Mouse (Mus musculus) CH12.LX (cell line): ENCODE measurements around the gene C1qtnf7. TPM values are rescaled to one million over a fixed set of nuclear protein-coding genes. Genes with fewer than 3 reads are reported as not detected.
A peak's percentile ranks its signal among the peaks of the same experiment; 100 is the strongest.

Source experiments
- DNase-seq: peaks from one replicate; pipeline ENCODE4 v3.0.0-alpha.2; 2013; ENCODE audit errors: extremely low read depth
- H3K27ac ChIP-seq: 2 replicates; pipeline ENCODE4 v1.5.1; 2012; ENCODE audit warnings: low read depth, mild to moderate bottlenecking, control low read depth, moderate library complexity; ENCODE audit not compliant: insufficient read depth
- H3K27me3 ChIP-seq: replicated peaks from 2 replicates; pipeline ENCODE3; 2012; ENCODE audit warnings: inconsistent platforms
- H3K36me3 ChIP-seq, 2 experiments: replicated peaks in 1 of 2; 2 replicates each; pipeline versions ENCODE3 to v1.6.1; 2012; ENCODE audit warnings: inconsistent platforms in 1 of 2, low read length in 1 of 2, mild to moderate bottlenecking in 1 of 2, mixed read lengths in 1 of 2, moderate library complexity in 1 of 2; ENCODE audit not compliant: control insufficient read depth in 1 of 2, insufficient read depth in 1 of 2
- H3K4me1 ChIP-seq, 2 experiments: 2 replicates each; pipeline ENCODE4 v1.6.1; 2012; ENCODE audit warnings: inconsistent platforms in 1 of 2, moderate library complexity in 1 of 2; ENCODE audit not compliant: insufficient read depth in 2 of 2, control insufficient read depth in 1 of 2
- H3K4me2 ChIP-seq: 2 replicates; pipeline ENCODE4 v1.6.1; 2012; ENCODE audit warnings: low read depth, mild to moderate bottlenecking, control low read depth; ENCODE audit not compliant: poor library complexity, insufficient read depth, severe bottlenecking
- H3K4me3 ChIP-seq, 3 experiments: fragments of 150-350 bp in 1 of 3; sonication (generic) in 1 of 3; replicated peaks in 1 of 3; 2 replicates each; pipeline versions ENCODE3 to v1.5.1; 2011 to 2012; ENCODE audit warnings: low read depth in 2 of 3, low read length in 2 of 3, mild to moderate bottlenecking in 2 of 3, moderate library complexity in 2 of 3, control low read depth in 1 of 3, improper control_type of control experiment in 1 of 3, inconsistent platforms in 1 of 3, mixed read lengths in 1 of 3; ENCODE audit not compliant: poor library complexity in 1 of 3
- H3K79me2 ChIP-seq: replicated peaks from 2 replicates; pipeline ENCODE4 v1.6.1; 2012; ENCODE audit warnings: mild to moderate bottlenecking, moderate library complexity; ENCODE audit not compliant: control insufficient read depth, poor library complexity, insufficient read depth, severe bottlenecking; ENCODE audit errors: extremely low read depth
- H3K9ac ChIP-seq: 2 replicates; pipeline ENCODE4 v1.6.1; 2012; ENCODE audit warnings: low read depth, mild to moderate bottlenecking, control low read depth, moderate library complexity; ENCODE audit not compliant: insufficient read depth
- H3K9me3 ChIP-seq: replicated peaks from 2 replicates; pipeline ENCODE3; 2012; ENCODE audit warnings: low read length, inconsistent platforms, mixed read lengths
- BHLHE40 ChIP-seq: IDR thresholded peaks from 2 replicates; pipeline ENCODE4 v1.6.1; 2011; ENCODE audit warnings: mild to moderate bottlenecking, low read depth, low read length, improper control_type of control experiment
- CHD1 ChIP-seq: IDR thresholded peaks from 2 replicates; pipeline ENCODE4 v1.6.1; 2012; ENCODE audit warnings: low read depth, low read length, improper control_type of control experiment, inconsistent platforms
- CHD2 ChIP-seq: IDR thresholded peaks from 2 replicates; pipeline ENCODE4 v1.6.1; 2011; ENCODE audit warnings: low read length, improper control_type of control experiment
- CTCF ChIP-seq, 2 experiments: IDR thresholded peaks in 1 of 2; conservative IDR thresholded peaks in 1 of 2; 2 replicates each; pipeline ENCODE4 v1.5.1; 2011 to 2012; ENCODE audit warnings: low read depth in 2 of 2, low read length in 2 of 2, improper control_type of control experiment in 1 of 2, inconsistent platforms in 1 of 2, mild to moderate bottlenecking in 1 of 2, moderate library complexity in 1 of 2
- E2F4 ChIP-seq: IDR thresholded peaks from 2 replicates; pipeline ENCODE4 v1.6.1; 2011; ENCODE audit warnings: low read depth, low read length, improper control_type of control experiment; ENCODE audit not compliant: insufficient replicate concordance
- ELF1 ChIP-seq: IDR thresholded peaks from 2 replicates; pipeline ENCODE4 v1.6.1; 2014; ENCODE audit warnings: low read depth, mild to moderate bottlenecking, inconsistent platforms, low read length, improper control_type of control experiment
- EP300 ChIP-seq: IDR thresholded peaks from 2 replicates; pipeline ENCODE4 v1.6.1; 2011; ENCODE audit warnings: low read length, improper control_type of control experiment
- ETS1 ChIP-seq: conservative IDR thresholded peaks from 2 replicates; pipeline ENCODE4 v1.6.1; 2012; ENCODE audit warnings: low read depth, mild to moderate bottlenecking, inconsistent platforms, low read length, improper control_type of control experiment, moderate library complexity
- GABPA ChIP-seq: IDR thresholded peaks from 2 replicates; pipeline ENCODE4 v1.6.1; 2012; ENCODE audit warnings: low read depth, low read length, improper control_type of control experiment, inconsistent platforms; ENCODE audit not compliant: insufficient replicate concordance
- HCFC1 ChIP-seq: IDR thresholded peaks from 2 replicates; pipeline ENCODE4 v1.6.1; 2012; ENCODE audit warnings: low read depth, mild to moderate bottlenecking, inconsistent platforms, low read length, improper control_type of control experiment
- IRF4 ChIP-seq: IDR thresholded peaks from 2 replicates; pipeline ENCODE4 v1.6.1; 2014; ENCODE audit warnings: low read depth, mild to moderate bottlenecking, inconsistent platforms, low read length, improper control_type of control experiment
- JUN ChIP-seq: IDR thresholded peaks from 2 replicates; pipeline ENCODE4 v1.6.1; 2011; ENCODE audit warnings: low read depth, mild to moderate bottlenecking, low read length, improper control_type of control experiment, moderate library complexity; ENCODE audit not compliant: insufficient read depth
- JUND ChIP-seq: conservative IDR thresholded peaks from 2 replicates; pipeline ENCODE4 v1.6.1; 2011; ENCODE audit warnings: low read depth, low read length, improper control_type of control experiment
- KAT2A ChIP-seq: IDR thresholded peaks from 2 replicates; pipeline ENCODE4 v1.6.1; 2012; ENCODE audit warnings: low read length, improper control_type of control experiment, inconsistent platforms; ENCODE audit not compliant: insufficient replicate concordance
- MAFK ChIP-seq: IDR thresholded peaks from 2 replicates; pipeline ENCODE4 v1.6.1; 2011; ENCODE audit warnings: low read length, improper control_type of control experiment; ENCODE audit not compliant: insufficient replicate concordance
- MAX ChIP-seq: IDR thresholded peaks from 2 replicates; pipeline ENCODE4 v1.6.1; 2011; ENCODE audit warnings: low read length, improper control_type of control experiment
- MEF2A ChIP-seq: IDR thresholded peaks from 2 replicates; pipeline ENCODE4 v1.6.1; 2014; ENCODE audit warnings: low read depth, mild to moderate bottlenecking, inconsistent platforms, low read length, improper control_type of control experiment, borderline replicate concordance
- MXI1 ChIP-seq: IDR thresholded peaks from 2 replicates; pipeline ENCODE4 v1.6.1; 2011; ENCODE audit warnings: mild to moderate bottlenecking, low read depth, low read length, improper control_type of control experiment
- MYC ChIP-seq: IDR thresholded peaks from 2 replicates; pipeline ENCODE4 v1.6.1; 2011; ENCODE audit warnings: low read depth, mild to moderate bottlenecking, improper control_type of control experiment, low read length
- NELFE ChIP-seq: IDR thresholded peaks from 2 replicates; pipeline ENCODE4 v1.6.1; 2011; ENCODE audit warnings: low read depth, low read length, improper control_type of control experiment
- PAX5 ChIP-seq: IDR thresholded peaks from 2 replicates; pipeline ENCODE4 v1.6.1; 2012; ENCODE audit warnings: low read length, inconsistent platforms, mixed read lengths
- POLR2A ChIP-seq: IDR thresholded peaks from 2 replicates; pipeline ENCODE4 v1.6.1; 2011; ENCODE audit warnings: low read depth, mild to moderate bottlenecking, improper control_type of control experiment, low read length
- RAD21 ChIP-seq: IDR thresholded peaks from 2 replicates; pipeline ENCODE4 v1.6.1; 2011; ENCODE audit warnings: low read depth, mild to moderate bottlenecking, low read length, improper control_type of control experiment, moderate library complexity
- RCOR1 ChIP-seq: conservative IDR thresholded peaks from 2 replicates; pipeline ENCODE4 v1.6.1; 2012; ENCODE audit warnings: low read depth, mild to moderate bottlenecking, inconsistent platforms, low read length, improper control_type of control experiment
- SIN3A ChIP-seq: IDR thresholded peaks from 2 replicates; pipeline ENCODE4 v1.6.1; 2012; ENCODE audit warnings: low read length, improper control_type of control experiment, inconsistent platforms
- SMC3 ChIP-seq: IDR thresholded peaks from 2 replicates; pipeline ENCODE4 v1.6.1; 2011; ENCODE audit warnings: low read depth, low read length, improper control_type of control experiment
- TCF12 ChIP-seq: IDR thresholded peaks from 2 replicates; pipeline ENCODE4 v1.6.1; 2014; ENCODE audit warnings: low read depth, mild to moderate bottlenecking, inconsistent platforms, low read length, improper control_type of control experiment
- UBTF ChIP-seq: IDR thresholded peaks from 2 replicates; pipeline ENCODE4 v1.6.1; 2012; ENCODE audit warnings: low read depth, mild to moderate bottlenecking, inconsistent platforms, low read length, improper control_type of control experiment, moderate library complexity
- ZMIZ1 ChIP-seq: IDR thresholded peaks from 2 replicates; pipeline ENCODE4 v1.6.1; 2012; ENCODE audit warnings: low read depth, mild to moderate bottlenecking, inconsistent platforms, low read length, improper control_type of control experiment
- dilution Hi-C: fragments of 300-500 bp; cut with MboI; formaldehyde crosslinking; loops from 2 replicates; pipeline ENCODE4 v1.14.3; 2020; ENCODE audit warnings: low sequenced_read_pairs; ENCODE audit not compliant: extremely low pct_unique_long_range_greater_than_20kb, extremely low pct_ligation_motif_present
- in situ Hi-C: fragments of 300-500 bp; cut with MboI; formaldehyde crosslinking; loops from 3 replicates; pipeline ENCODE4 v1.14.3; 2019; ENCODE audit warnings: low sequenced_read_pairs, low pct_ligation_motif_present, low pct_unique_long_range_greater_than_20kb, mixed read lengths
- polyA plus RNA-seq: library from polyadenylated mRNA; unstranded; fragments of >175 nt; gene quantifications from 2 replicates; pipeline ENCODE4 v1.2.1, GENCODE M21; 2012; ENCODE audit warnings: low read depth; ENCODE audit not compliant: insufficient read length
- total RNA-seq, 2 experiments: library from RNA; depleted of rRNA; stranded (reverse); fragments of 300-350 nt in 1 of 2; fragments of >200 nt in 1 of 2; gene quantifications; 2 replicates each; pipeline ENCODE4 v1.2.3; 2012 to 2014

C1qtnf7 gene
- total and polyA plus RNA-seq, 3 experiments: not detected

- Histone ChIP-seq H3K27me3 (no peaks in the 10 kb centered on the region), H3K4me2 (no peak overlapping the region), H3K36me3 (no peaks in the 10 kb centered on the region), H3K9ac (no peak overlapping the region), H3K4me3 (no peak overlapping the region), H3K27ac (peak overlapping the region; percentile 53), H3K4me1 (peaks cover 10 to 90% of the 10 kb centered on the region in 2 experiments), H3K9me3 (no peaks in the 10 kb centered on the region), H3K79me2 (no peaks in the 10 kb centered on the region)
- dilution Hi-C loops (no loop called here), in situ Hi-C loops (no loop called here)
- DNase-seq: peak; percentile 94
- TF ChIP-seq UBTF: no peak
- TF ChIP-seq MXI1: no peak
- TF ChIP-seq NELFE: 0 out of 2 replicates have a peak, but pooled peaks have one; percentile 5
- peak; percentile 96 for TF ChIP-seq EP300
- TF ChIP-seq ELF1: no peak
- TF ChIP-seq HCFC1: no peak
- 0 out of 2 replicates have a peak, but pooled peaks have one; percentile 51 for TF ChIP-seq MYC
- peak; percentile 63; the same call in 1 of the 2 replicates for TF ChIP-seq JUN
- peak; percentile 30; the same call in 1 of the 2 replicates for TF ChIP-seq MAX
- peak; percentile 91 for TF ChIP-seq BHLHE40
- peak; percentile 91 for TF ChIP-seq TCF12
- TF ChIP-seq CHD2: peak; percentile 58
- TF ChIP-seq PAX5: no peak
- TF ChIP-seq SMC3: no peak
- TF ChIP-seq KAT2A: 0 out of 2 replicates have a peak, but pooled peaks have one; percentile 68
- TF ChIP-seq ZMIZ1: no peak
- peak; percentile 94 for TF ChIP-seq MEF2A
- peak; percentile 84; the same call in 1 of the 2 replicates for TF ChIP-seq IRF4
- TF ChIP-seq RCOR1: peak; percentile 91
- TF ChIP-seq RAD21: no peak; the same call in 1 of the 2 replicates
- TF ChIP-seq E2F4: no peak
- no peak; the same call in 1 of the 2 replicates for TF ChIP-seq CHD1
- TF ChIP-seq JUND: peak; percentile 80
- TF ChIP-seq ETS1: peak; percentile 95
- TF ChIP-seq SIN3A: peak; percentile 36; the same call in 1 of the 2 replicates
- peak; percentile 75 for TF ChIP-seq MAFK
- no peak for TF ChIP-seq GABPA
- no peak for TF ChIP-seq CTCF (conservative IDR thresholded peaks at IDR 0.05 in 1 of 2, IDR thresholded peaks at IDR 0.05 in 1 of 2; ENCODE audit: low read depth in 2 of 2, low read length in 2 of 2)
- TF ChIP-seq POLR2A: no peak
Observed at GRCm38 (mm10) chr5:43467214-43467613, 48.1 kb upstream of the C1qtnf7 start.
